Mouse (Mus musculus) CH12.LX (cell line): ENCODE measurements at regions not wholly inside any gene's neighbourhood (a gene's known extent, or its start where the extent isn't known, plus 50 kb on each side); places are given as distances from the start of the nearest gene placed in this dataset.

Experiments used
- BHLHE40 ChIP-seq: IDR thresholded peaks from 2 replicates; pipeline ENCODE4 v1.6.1; 2011; ENCODE audit warnings: mild to moderate bottlenecking, low read depth, low read length, improper control_type of control experiment
- CHD2 ChIP-seq: IDR thresholded peaks from 2 replicates; pipeline ENCODE4 v1.6.1; 2011; ENCODE audit warnings: low read length, improper control_type of control experiment
- CTCF ChIP-seq, 2 experiments: IDR thresholded peaks in 1 of 2; conservative IDR thresholded peaks in 1 of 2; 2 replicates each; pipeline ENCODE4 v1.5.1; 2011 to 2012; ENCODE audit warnings: low read depth in 2 of 2, low read length in 2 of 2, improper control_type of control experiment in 1 of 2, inconsistent platforms in 1 of 2, mild to moderate bottlenecking in 1 of 2, moderate library complexity in 1 of 2
- EP300 ChIP-seq: IDR thresholded peaks from 2 replicates; pipeline ENCODE4 v1.6.1; 2011; ENCODE audit warnings: low read length, improper control_type of control experiment
- ETS1 ChIP-seq: conservative IDR thresholded peaks from 2 replicates; pipeline ENCODE4 v1.6.1; 2012; ENCODE audit warnings: low read depth, mild to moderate bottlenecking, inconsistent platforms, low read length, improper control_type of control experiment, moderate library complexity
- HCFC1 ChIP-seq: IDR thresholded peaks from 2 replicates; pipeline ENCODE4 v1.6.1; 2012; ENCODE audit warnings: low read depth, mild to moderate bottlenecking, inconsistent platforms, low read length, improper control_type of control experiment
- KAT2A ChIP-seq: IDR thresholded peaks from 2 replicates; pipeline ENCODE4 v1.6.1; 2012; ENCODE audit warnings: low read length, improper control_type of control experiment, inconsistent platforms; ENCODE audit not compliant: insufficient replicate concordance
- POLR2A ChIP-seq: IDR thresholded peaks from 2 replicates; pipeline ENCODE4 v1.6.1; 2011; ENCODE audit warnings: low read depth, mild to moderate bottlenecking, improper control_type of control experiment, low read length
- POLR2AphosphoS2 ChIP-seq: IDR thresholded peaks from 2 replicates; pipeline ENCODE4 v1.6.1; 2011; ENCODE audit warnings: low read depth, low read length, improper control_type of control experiment
- RAD21 ChIP-seq: IDR thresholded peaks from 2 replicates; pipeline ENCODE4 v1.6.1; 2011; ENCODE audit warnings: low read depth, mild to moderate bottlenecking, low read length, improper control_type of control experiment, moderate library complexity
- TCF12 ChIP-seq: IDR thresholded peaks from 2 replicates; pipeline ENCODE4 v1.6.1; 2014; ENCODE audit warnings: low read depth, mild to moderate bottlenecking, inconsistent platforms, low read length, improper control_type of control experiment
- UBTF ChIP-seq: IDR thresholded peaks from 2 replicates; pipeline ENCODE4 v1.6.1; 2012; ENCODE audit warnings: low read depth, mild to moderate bottlenecking, inconsistent platforms, low read length, improper control_type of control experiment, moderate library complexity
- ZMIZ1 ChIP-seq: IDR thresholded peaks from 2 replicates; pipeline ENCODE4 v1.6.1; 2012; ENCODE audit warnings: low read depth, mild to moderate bottlenecking, inconsistent platforms, low read length, improper control_type of control experiment

DNA sequence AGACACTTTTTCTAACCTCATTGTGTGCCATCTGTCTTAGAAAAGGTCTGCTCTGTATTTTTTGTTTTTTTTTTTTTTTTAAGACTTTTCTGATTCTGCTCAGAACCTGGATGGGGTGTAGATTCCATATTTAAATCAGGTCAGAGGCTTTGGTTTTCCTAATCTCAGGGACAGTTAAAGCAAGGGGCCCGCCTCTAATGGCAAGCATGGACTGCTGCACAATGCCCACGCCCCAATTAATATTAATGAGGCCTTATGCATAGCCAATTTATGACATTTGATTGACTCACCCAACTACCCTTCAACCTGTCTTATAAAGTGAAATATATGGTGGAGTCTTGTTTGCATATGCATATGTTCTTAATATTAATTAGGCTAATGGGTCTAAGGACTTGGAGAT lies 662.6 kb downstream of the Bcl11a start:
- TF ChIP-seq POLR2A (no peak), CTCF (conservative IDR thresholded peaks at IDR 0.05 in 1 of 2, IDR thresholded peaks at IDR 0.05 in 1 of 2; ENCODE audit: low read depth in 2 of 2, low read length in 2 of 2) (no peak), EP300 (no peak), ETS1 (no peak), POLR2AphosphoS2 (no peak), TCF12 (no peak), KAT2A (no peak), HCFC1 (no peak), RAD21 (no peak), CHD2 (no peak), ZMIZ1 (no peak), BHLHE40 (no peak), UBTF (no peak)
